7 mouse cellular contexts compared by ENCODE assay signal in the genomic region with DNA sequence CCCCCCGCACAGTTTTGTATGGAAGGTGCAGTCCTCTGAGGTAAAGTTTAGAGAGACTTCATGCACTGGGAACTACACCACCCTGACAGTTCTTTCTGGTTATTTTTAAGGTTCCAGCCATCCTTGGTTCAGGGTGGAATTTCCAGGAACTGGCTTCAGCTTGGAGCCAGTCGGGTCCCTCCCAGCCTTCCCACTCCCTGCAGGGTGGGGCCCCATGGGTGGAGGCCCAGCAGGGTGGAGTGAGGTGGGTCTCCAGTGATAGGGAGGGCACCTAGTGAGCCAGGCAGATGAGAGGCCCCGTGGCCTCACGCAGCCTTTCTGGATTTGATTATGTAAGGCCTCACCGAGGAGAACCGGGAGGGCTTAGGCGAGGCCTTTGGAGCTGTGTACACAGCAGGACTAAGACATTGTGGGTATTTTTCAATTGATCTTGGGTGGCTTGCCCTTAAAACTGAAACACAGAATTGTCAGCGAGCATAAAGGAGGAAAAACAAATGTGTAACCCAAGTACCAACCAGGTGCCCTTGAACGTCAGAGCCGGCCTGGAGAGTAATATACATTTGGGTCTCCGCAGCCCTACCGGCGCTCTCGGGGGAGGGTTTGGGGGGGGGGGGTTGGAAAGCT. TPM values are rescaled to one million over a fixed set of nuclear protein-coding genes. Genes with fewer than 3 reads are reported as not detected.
DNase-seq lines count a peak whose midpoint lies in the region; ATAC-seq and TF ChIP-seq lines count a peak whose summit lies in the region.

No protein-coding gene starts in this region.

- peak; percentile 68 for ATAC-seq in G1E (ENCODE audit: extremely low read depth, insufficient number of reproducible peaks, low FRiP score, poor library complexity, severe bottlenecking)
- peak; percentile 16; the same call in 1 of the 2 replicates for ATAC-seq in forebrain, embryonic 14.5 days
- ATAC-seq in hindbrain, embryonic 13.5 days (ENCODE audit: low FRiP score) = peak; percentile 45
- ATAC-seq in limb, embryonic 15.5 days (ENCODE audit: insufficient number of reproducible peaks, low FRiP score, low TSS enrichment, low read depth) = peak; percentile 81
- ATAC-seq in midbrain, postnatal 0 days (ENCODE audit: low FRiP score) = peak; percentile 18

- TF ChIP-seq CTCF in G1E (IDR thresholded peaks at IDR 0.05; ENCODE audit: low read depth, low read length) = no peak
- no peak for TF ChIP-seq CTCF in midbrain, postnatal 0 days (IDR thresholded peaks at IDR 0.05)

- peak overlapping the region; percentile 68 for H3K4me3 ChIP-seq in G1E (ENCODE audit: low read depth, low read length)
- no peak overlapping the region for H3K4me3 ChIP-seq in forebrain, embryonic 14.5 days (ENCODE audit: low read depth, low read length)
- no peak overlapping the region for H3K4me3 ChIP-seq in hindbrain, embryonic 13.5 days
- H3K4me3 ChIP-seq in limb, embryonic 15.5 days = peak overlapping the region; percentile 9
- no peak overlapping the region for H3K4me3 ChIP-seq in midbrain, postnatal 0 days (ENCODE audit: low read depth, low read length)

- no peaks in the 10 kb centered on the region for H3K27me3 ChIP-seq in G1E (ENCODE audit: insufficient read depth, low read length)
- no peaks in the 10 kb centered on the region for H3K27me3 ChIP-seq in forebrain, embryonic 14.5 days (replicated peaks; ENCODE audit: control insufficient read depth, insufficient read depth, low read length)
- H3K27me3 ChIP-seq in hindbrain, embryonic 13.5 days = no peaks in the 10 kb centered on the region
- no peaks in the 10 kb centered on the region for H3K27me3 ChIP-seq in limb, embryonic 15.5 days
- no peaks in the 10 kb centered on the region for H3K27me3 ChIP-seq in midbrain, postnatal 0 days (ENCODE audit: insufficient read depth, low read length)

- peak; percentile 81 for DNase-seq in G1E (ENCODE audit: low spot score)
- peak; percentile 66 for DNase-seq in adrenal gland, postnatal 10 days
- no peak for DNase-seq in forebrain, embryonic 14.5 days (ENCODE audit: low spot score)
- no peak for DNase-seq in midbrain, postnatal 0 days (ENCODE audit: low spot score)
- no peak for DNase-seq in natural killer cell, adult 2 months (ENCODE audit: low spot score in 2 of 2)

- WGBS in forebrain, embryonic 14.5 days = 9% methylated on average over 13 of the region's 14 CpGs
- 8% methylated on average over 14 of the region's 14 CpGs for WGBS in hindbrain, embryonic 13.5 days
- WGBS in limb, embryonic 15.5 days = 9% methylated on average over 14 of the region's 14 CpGs
- WGBS in midbrain, postnatal 0 days = 12% methylated on average over 13 of the region's 14 CpGs

- H3K4me1 ChIP-seq in G1E (ENCODE audit: insufficient read depth, low read depth, low read length) = peaks cover 91% of the 10 kb centered on the region
- peaks cover 27% of the 10 kb centered on the region for H3K4me1 ChIP-seq in forebrain, embryonic 14.5 days (ENCODE audit: control insufficient read depth, insufficient read depth, low read length)
- peaks cover 57% of the 10 kb centered on the region for H3K4me1 ChIP-seq in hindbrain, embryonic 13.5 days (replicated peaks)
- H3K4me1 ChIP-seq in limb, embryonic 15.5 days = peaks cover 65% of the 10 kb centered on the region
- peaks cover 9% of the 10 kb centered on the region for H3K4me1 ChIP-seq in midbrain, postnatal 0 days (ENCODE audit: insufficient read depth, low read length)

- H3K36me3 ChIP-seq in G1E (replicated peaks) = peaks cover 57% of the 10 kb centered on the region
- no peaks in the 10 kb centered on the region for H3K36me3 ChIP-seq in forebrain, embryonic 14.5 days (ENCODE audit: control insufficient read depth, insufficient read depth, low read length)
- H3K36me3 ChIP-seq in hindbrain, embryonic 13.5 days = no peaks in the 10 kb centered on the region
- no peaks in the 10 kb centered on the region for H3K36me3 ChIP-seq in limb, embryonic 15.5 days
- no peaks in the 10 kb centered on the region for H3K36me3 ChIP-seq in midbrain, postnatal 0 days (ENCODE audit: insufficient read depth, low read length)

- H3K9ac ChIP-seq in forebrain, embryonic 14.5 days (ENCODE audit: low read length) = peak overlapping the region; percentile 40; the same call in 1 of the 2 replicates
- H3K9ac ChIP-seq in hindbrain, embryonic 13.5 days = peak overlapping the region; percentile 63; the same call in 1 of the 2 replicates
- no peak overlapping the region for H3K9ac ChIP-seq in limb, embryonic 15.5 days
- peak overlapping the region; percentile 26 for H3K9ac ChIP-seq in midbrain, postnatal 0 days (replicated peaks; ENCODE audit: low read length, poor library complexity, severe bottlenecking)

- H3K9me3 ChIP-seq in G1E (replicated peaks) = no peaks in the 10 kb centered on the region
- no peaks in the 10 kb centered on the region for H3K9me3 ChIP-seq in forebrain, embryonic 14.5 days (replicated peaks; ENCODE audit: control insufficient read depth, low read length)
- H3K9me3 ChIP-seq in hindbrain, embryonic 13.5 days = no peaks in the 10 kb centered on the region
- no peaks in the 10 kb centered on the region for H3K9me3 ChIP-seq in limb, embryonic 15.5 days
- H3K9me3 ChIP-seq in midbrain, postnatal 0 days (ENCODE audit: low read length) = no peaks in the 10 kb centered on the region

- peak overlapping the region; percentile 88 for H3K27ac ChIP-seq in forebrain, embryonic 14.5 days (ENCODE audit: low read depth, low read length)
- H3K27ac ChIP-seq in hindbrain, embryonic 13.5 days = peak overlapping the region; percentile 83
- peak overlapping the region; percentile 79 for H3K27ac ChIP-seq in limb, embryonic 15.5 days
- peak overlapping the region; percentile 59; the same call in 1 of the 2 replicates for H3K27ac ChIP-seq in midbrain, postnatal 0 days (ENCODE audit: low read depth, low read length)

- H3K4me2 ChIP-seq in forebrain, embryonic 14.5 days (ENCODE audit: low read length) = peak overlapping the region; percentile 34
- H3K4me2 ChIP-seq in hindbrain, embryonic 13.5 days = peak overlapping the region; percentile 35
- H3K4me2 ChIP-seq in limb, embryonic 15.5 days = peak overlapping the region; percentile 33
- H3K4me2 ChIP-seq in midbrain, postnatal 0 days (ENCODE audit: low read depth, low read length, poor library complexity, severe bottlenecking) = peak overlapping the region; percentile 6; the same call in 1 of the 2 replicates

RNA-seq across cellular contexts. Expression of gene Klf3, which starts 8.4 kb away (rescaled TPM):
- 92.6 and 147 TPM in 2 replicates for total RNA-seq in G1E (2014; fragmentation: Nextera tagmentation)
- total RNA-seq in G1E (2017) = 20.1 and 21.1 TPM in 2 replicates
- 170 and 238 TPM in 2 replicates for polyA plus RNA-seq in G1E (2012)
- 10 to 100 TPM; 77.3 to 79.8 TPM for total RNA-seq in adrenal gland, postnatal 10 days (2021)
- polyA plus RNA-seq in forebrain, embryonic 14.5 days (2014; fragmentation: Nextera tagmentation; extraction: Ambion mirVana) = 19.3 and 24.3 TPM in 2 replicates
- polyA plus RNA-seq in hindbrain, embryonic 13.5 days (2015; fragmentation: Nextera tagmentation; extraction: Ambion mirVana) = 24.7 and 26.2 TPM in 2 replicates
- polyA plus RNA-seq in limb, embryonic 15.5 days (2015; fragmentation: Nextera tagmentation; extraction: Ambion mirVana) = 86.7 and 89.6 TPM in 2 replicates
- 12.3 and 14.9 TPM in 2 replicates for total RNA-seq in midbrain, postnatal 0 days (2014; rRNA removed)
- 26.7 and 28.9 TPM in 2 replicates for polyA plus RNA-seq in midbrain, postnatal 0 days (2015; fragmentation: Nextera tagmentation; extraction: Ambion mirVana)

Comparison
In these comparisons a context has a peak if more than half of its experiments do, and no peak if none do; other contexts are left out.
1. ATAC-seq: peak in every context shown above with its lines; median percentile 81 in limb, embryonic 15.5 days; 68 in G1E; 45 in hindbrain, embryonic 13.5 days; 18 in midbrain, postnatal 0 days; 16 in forebrain, embryonic 14.5 days.
2. DNase-seq: peak in G1E (single experiment) and adrenal gland, postnatal 10 days (single experiment); none in forebrain, embryonic 14.5 days (single experiment), midbrain, postnatal 0 days (single experiment) and natural killer cell, adult 2 months (0 of 2).
3. H3K4me3 ChIP-seq: peak in G1E (single experiment) and limb, embryonic 15.5 days (single experiment); none in forebrain, embryonic 14.5 days (single experiment), hindbrain, embryonic 13.5 days (single experiment) and midbrain, postnatal 0 days (single experiment).
4. Peak in every context shown above with its lines, with median percentiles within 50 percentile points of each other: H3K27ac ChIP-seq and H3K4me2 ChIP-seq.